Mouse (Mus musculus) intestine, embryonic 16.5 days (tissue): ENCODE results near the gene Ints6l. TPM values are rescaled to one million over a fixed set of nuclear protein-coding genes. Genes with fewer than 3 reads are reported as not detected.
A peak's percentile ranks its signal among the peaks of the same experiment; 100 is the strongest.

Experiments used
- ATAC-seq: fragments of 200-750 bp; cut with Nextera tagmentation; 2 replicates; pipeline ENCODE4 v1.8.0; 2017; ENCODE audit warnings: moderate TSS enrichment, moderate library complexity
- H3K27ac ChIP-seq: fragments of 300-500 bp; sonication (generic); 2 replicates; pipeline ENCODE4 v1.5.1; 2014; ENCODE audit warnings: mild to moderate bottlenecking, low read length
- H3K27me3 ChIP-seq: fragments of 300-500 bp; sonication (generic); replicated peaks from 2 replicates; pipeline ENCODE4 v1.6.1; 2014; ENCODE audit warnings: low read length, control low read depth, mixed read lengths; ENCODE audit not compliant: control insufficient read depth, insufficient read depth
- H3K36me3 ChIP-seq: fragments of 300-500 bp; sonication (generic); 2 replicates; pipeline ENCODE4 v1.6.1; 2014; ENCODE audit warnings: low read length, control low read depth; ENCODE audit not compliant: control insufficient read depth, insufficient read depth
- H3K4me1 ChIP-seq: fragments of 300-500 bp; sonication (generic); 2 replicates; pipeline ENCODE4 v1.6.1; 2014; ENCODE audit warnings: low read length, control low read depth, mixed read lengths; ENCODE audit not compliant: control insufficient read depth, insufficient read depth
- H3K4me2 ChIP-seq: fragments of 300-500 bp; sonication (generic); 2 replicates; pipeline ENCODE4 v1.6.1; 2014; ENCODE audit warnings: low read depth, low read length, control low read depth
- H3K4me3 ChIP-seq: fragments of 300-500 bp; sonication (generic); 2 replicates; pipeline ENCODE4 v1.5.1; 2014; ENCODE audit warnings: mild to moderate bottlenecking, low read length
- H3K9ac ChIP-seq: fragments of 300-500 bp; sonication (generic); 2 replicates; pipeline ENCODE4 v1.6.1; 2014; ENCODE audit warnings: low read depth, low read length
- H3K9me3 ChIP-seq: fragments of 300-500 bp; sonication (generic); 2 replicates; pipeline ENCODE4 v1.6.1; 2016; ENCODE audit warnings: low read length, control low read depth; ENCODE audit not compliant: control insufficient read depth
- WGBS: fragments of 180-500 bp; shearing (Covaris S2); extraction: QIAGEN DNeasy Blood & Tissue Kit; methylation state at CpG from one replicate; pipeline ENCODE4 v1.1.7; 2014; 5-methylcytosine and 5-hydroxymethylcytosine counted together
- polyA plus RNA-seq: library from polyadenylated mRNA; unstranded; fragments of >200 nt; fragmentation: Nextera tagmentation; extraction: Ambion mirVana; gene quantifications from 2 replicates; pipeline ENCODE4 v1.2.1, GENCODE M21; 2015

The Ints6l gene
- polyA plus RNA-seq = 21.0 and 21.4 TPM in 2 replicates

DNA sequence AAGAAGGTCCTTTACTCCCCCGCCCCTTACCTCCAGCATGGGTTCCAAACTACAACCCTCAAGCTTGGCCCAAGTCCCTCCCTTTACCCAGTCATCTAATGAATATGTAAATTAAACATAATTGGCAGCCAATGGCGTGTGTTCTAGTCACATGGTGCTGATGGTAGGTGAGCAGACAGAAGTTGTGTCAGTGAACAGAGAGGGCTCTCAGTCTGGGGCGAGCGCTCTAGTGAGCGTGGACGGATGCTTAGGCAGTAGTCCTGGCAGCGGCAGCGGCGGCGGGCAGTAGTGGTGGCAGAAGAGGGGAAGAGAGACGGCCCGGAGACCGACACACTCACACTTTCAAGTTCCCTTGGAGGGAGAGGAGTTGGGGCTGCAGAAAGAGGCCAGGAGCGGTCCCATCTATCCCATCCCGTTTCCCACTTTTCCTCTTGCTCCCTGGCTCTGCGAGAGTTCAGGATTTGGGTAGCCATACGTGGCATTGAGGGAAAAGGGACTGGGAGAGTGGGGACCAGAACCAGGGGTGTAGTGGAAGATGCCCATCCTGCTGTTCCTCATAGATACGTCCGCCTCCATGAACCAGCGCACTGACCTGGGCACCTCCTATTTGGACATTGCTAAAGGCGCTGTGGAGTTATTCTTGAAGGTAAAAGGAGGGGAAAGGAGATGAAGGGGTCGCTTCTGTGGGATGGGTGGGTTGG is at the start of gene Ints6l:
Gene Ints6l, plus strand, starts transcription at position 187 of the 701 bp plus-strand sequence.
- peak within 1 kb of the TSS; percentile 61 for H3K4me3 ChIP-seq
- H3K4me1 ChIP-seq = no peaks in the 10 kb centered on the region
- no peaks in the 10 kb centered on the region for H3K9me3 ChIP-seq
- peak within 1 kb of the TSS; percentile 85 for H3K9ac ChIP-seq
- peak; percentile 80 for ATAC-seq
- peak within 1 kb of the TSS; percentile 87 for H3K27ac ChIP-seq
- peak within 1 kb of the TSS; percentile 53 for H3K4me2 ChIP-seq
- no peaks in the 10 kb centered on the region for H3K27me3 ChIP-seq
- no peaks in the 10 kb centered on the region for H3K36me3 ChIP-seq
- WGBS = 20% methylated on average over 22 of the region's 22 CpGs

- Histone ChIP-seq H3K36me3 (no peaks in the 10 kb centered on the region), H3K27me3 (no peaks in the 10 kb centered on the region), H3K9ac (no peak overlapping the region), H3K4me2 (no peak overlapping the region), H3K4me3 (no peak overlapping the region), H3K4me1 (no peaks in the 10 kb centered on the region), H3K27ac (no peak overlapping the region), H3K9me3 (no peaks in the 10 kb centered on the region)
- ATAC-seq = no peak
- WGBS = 53% methylated on average over 1 of the region's 1 CpGs
Measured at GRCm38 (mm10) chrX:56405482-56405881, 49.2 kb upstream of the Ints6l start.

- no peak overlapping the region for H3K9ac ChIP-seq
- no peaks in the 10 kb centered on the region for H3K9me3 ChIP-seq
- no peak overlapping the region for H3K4me2 ChIP-seq
- no peak overlapping the region for H3K4me3 ChIP-seq
- no peak for ATAC-seq
- WGBS = 54% methylated on average over 5 of the region's 5 CpGs
- no peaks in the 10 kb centered on the region for H3K4me1 ChIP-seq
- no peaks in the 10 kb centered on the region for H3K36me3 ChIP-seq
- H3K27me3 ChIP-seq = no peaks in the 10 kb centered on the region
- H3K27ac ChIP-seq = no peak overlapping the region
Measured at GRCm38 (mm10) chrX:56406128-56406527, 48.5 kb upstream of the Ints6l start.

- no peak for ATAC-seq
- no peaks in the 10 kb centered on the region for H3K9me3 ChIP-seq
- H3K27me3 ChIP-seq = no peaks in the 10 kb centered on the region
- H3K4me3 ChIP-seq = no peak overlapping the region
- H3K27ac ChIP-seq = no peak overlapping the region
- H3K9ac ChIP-seq = no peak overlapping the region
- H3K36me3 ChIP-seq = no peaks in the 10 kb centered on the region
- 67% methylated on average over 3 of the region's 3 CpGs for WGBS
- H3K4me2 ChIP-seq = no peak overlapping the region
- H3K4me1 ChIP-seq = no peaks in the 10 kb centered on the region
Measured at GRCm38 (mm10) chrX:56416277-56416676, 38.4 kb upstream of the Ints6l start.

DNA sequence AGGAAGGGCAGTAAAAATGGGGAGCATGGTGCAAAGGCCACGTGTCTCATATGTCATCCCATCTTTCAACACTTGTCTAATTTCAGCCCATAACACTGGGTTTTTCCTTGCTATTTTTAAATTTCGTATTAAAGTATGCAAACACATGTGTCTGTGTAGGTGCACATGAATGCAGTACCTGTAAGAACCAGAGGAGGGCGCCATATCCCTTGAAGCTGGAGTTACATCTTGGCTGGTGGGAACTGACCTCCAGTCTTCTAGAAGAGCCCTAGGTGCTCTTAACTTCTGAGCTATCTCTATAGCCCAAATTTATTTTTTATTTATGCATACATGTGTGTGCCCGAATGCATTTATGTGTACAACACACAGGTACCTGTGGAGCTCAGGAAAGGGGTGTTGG is 37.1 kb upstream of the Ints6l start:
- H3K9me3 ChIP-seq = no peaks in the 10 kb centered on the region
- no peak overlapping the region for H3K27ac ChIP-seq
- no peak overlapping the region for H3K4me2 ChIP-seq
- WGBS = 71% methylated on average over 4 of the region's 4 CpGs
- no peaks in the 10 kb centered on the region for H3K36me3 ChIP-seq
- ATAC-seq = no peak
- no peaks in the 10 kb centered on the region for H3K27me3 ChIP-seq
- no peak overlapping the region for H3K9ac ChIP-seq
- H3K4me3 ChIP-seq = no peak overlapping the region
- no peaks in the 10 kb centered on the region for H3K4me1 ChIP-seq

GRCm38 (mm10) chrX:56430601-56431000 is 24.1 kb upstream of the Ints6l start:
- no peak for ATAC-seq

GRCm38 (mm10) chrX:56435758-56436283 is 18.8 kb upstream of the Ints6l start:
- WGBS = 74% methylated on average over 7 of the region's 7 CpGs
- no peak for ATAC-seq
- H3K36me3 ChIP-seq = no peaks in the 10 kb centered on the region
- H3K4me2 ChIP-seq = no peak overlapping the region
- H3K27ac ChIP-seq = no peak overlapping the region
- H3K9ac ChIP-seq = no peak overlapping the region
- H3K4me1 ChIP-seq = no peaks in the 10 kb centered on the region
- no peaks in the 10 kb centered on the region for H3K27me3 ChIP-seq
- H3K9me3 ChIP-seq = no peaks in the 10 kb centered on the region
- no peak overlapping the region for H3K4me3 ChIP-seq

More at GRCm38 (mm10) chrX:56430601-56431000, 24.1 kb upstream of the Ints6l start:
- Histone ChIP-seq H3K27me3 (no peaks in the 10 kb centered on the region), H3K27ac (no peak overlapping the region), H3K4me2 (no peak overlapping the region), H3K36me3 (no peaks in the 10 kb centered on the region), H3K9me3 (no peaks in the 10 kb centered on the region), H3K4me1 (no peaks in the 10 kb centered on the region), H3K4me3 (no peak overlapping the region), H3K9ac (no peak overlapping the region)
- WGBS = 50% methylated on average over 2 of the region's 2 CpGs

DNA sequence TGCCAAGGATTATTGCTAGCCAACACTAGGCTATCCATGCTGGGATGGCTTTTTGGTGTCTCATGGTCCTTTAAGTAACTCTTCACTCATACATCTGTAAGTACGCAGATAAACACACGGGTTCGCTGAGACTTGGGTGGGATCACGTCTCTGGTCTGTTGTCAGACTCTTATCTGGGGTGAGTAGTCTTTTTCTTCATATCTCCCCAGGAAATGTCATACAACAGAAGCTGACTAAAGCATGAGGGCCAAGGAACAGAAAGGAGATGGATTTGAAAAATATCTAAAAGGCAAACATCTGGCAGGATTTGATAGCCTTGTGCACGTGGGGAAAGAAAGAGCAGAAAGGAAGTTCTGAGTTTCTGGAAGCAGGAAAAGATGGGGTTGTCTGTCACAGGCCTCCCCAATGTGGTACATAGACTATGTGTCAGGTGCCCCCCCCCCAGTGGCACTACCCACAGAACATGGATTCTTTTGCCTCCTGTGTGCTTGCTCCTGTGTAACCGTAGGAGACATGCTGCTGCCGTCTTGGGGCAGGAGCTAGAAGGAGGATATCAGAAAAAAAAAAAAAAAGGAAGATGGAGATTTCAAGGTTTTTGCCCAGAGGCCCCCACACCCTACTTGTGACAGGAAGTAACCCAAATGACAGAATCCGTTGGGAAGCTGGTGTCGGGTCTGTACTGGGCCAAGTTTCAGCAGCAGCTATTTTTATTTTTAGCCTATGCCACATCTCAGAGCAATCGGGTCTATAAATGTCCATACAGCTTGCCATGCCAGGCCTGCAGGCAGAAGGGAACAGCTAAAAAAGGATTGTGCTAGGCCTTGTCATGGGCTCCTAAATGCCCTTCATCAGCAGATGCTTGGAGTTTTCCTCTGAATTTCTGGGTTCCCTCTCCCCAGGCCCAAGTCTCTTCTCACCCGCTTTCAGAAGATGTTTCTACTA is 7.9 kb upstream of the Ints6l start:
- Histone ChIP-seq H3K4me3 (no peak overlapping the region), H3K27ac (no peak overlapping the region), H3K4me1 (no peaks in the 10 kb centered on the region), H3K27me3 (no peaks in the 10 kb centered on the region), H3K4me2 (no peak overlapping the region), H3K9ac (no peak overlapping the region), H3K9me3 (no peaks in the 10 kb centered on the region), H3K36me3 (no peaks in the 10 kb centered on the region)
- peak; percentile 42; the same call in 1 of the 2 replicates for ATAC-seq
- 69% methylated on average over 11 of the region's 11 CpGs for WGBS

GRCm38 (mm10) chrX:56447524-56448015 is 7.1 kb upstream of the Ints6l start, which contains the start of gene Gm2174:
Gene Gm2174 (plus strand): TSS chrX:56447965.
- peak; percentile 71 for ATAC-seq
- Histone ChIP-seq H3K4me1 (no peaks in the 10 kb centered on the region), H3K4me2 (no peak within 1 kb of the TSS), H3K27ac (no peak within 1 kb of the TSS), H3K9me3 (no peaks in the 10 kb centered on the region), H3K4me3 (no peak within 1 kb of the TSS), H3K36me3 (no peaks in the 10 kb centered on the region), H3K9ac (no peak within 1 kb of the TSS), H3K27me3 (no peaks in the 10 kb centered on the region)
- WGBS = 61% methylated on average over 4 of the region's 4 CpGs
